Mouse (Mus musculus) heart, postnatal 0 days (tissue): ENCODE data around the gene Ndnf. TPM values are rescaled to one million over a fixed set of nuclear protein-coding genes. Genes with fewer than 3 reads are reported as not detected.

Source experiments
- ATAC-seq: fragments of 200-750 bp; cut with Nextera tagmentation; 2 replicates; pipeline ENCODE4 v1.8.0; 2017; ENCODE audit warnings: low read depth, moderate number of reproducible peaks, moderate library complexity; ENCODE audit not compliant: insufficient read depth
- DNase-seq: peaks from one replicate; pipeline ENCODE4 v3.0.0-alpha.2; 2016; ENCODE audit warnings: low spot score
- H3K27ac ChIP-seq: fragments of 300-500 bp; sonication (generic); 2 replicates; pipeline ENCODE4 v1.5.1; 2014; ENCODE audit warnings: low read depth, mild to moderate bottlenecking
- H3K27me3 ChIP-seq: fragments of 300-500 bp; sonication (generic); 2 replicates; pipeline ENCODE4 v1.6.1; 2014; ENCODE audit warnings: low read length, mixed read lengths; ENCODE audit not compliant: control insufficient read depth, insufficient read depth
- H3K36me3 ChIP-seq: fragments of 300-500 bp; sonication (generic); replicated peaks from 2 replicates; pipeline ENCODE4 v1.6.1; 2014; ENCODE audit warnings: low read length, mixed read lengths; ENCODE audit not compliant: control insufficient read depth, insufficient read depth
- H3K4me1 ChIP-seq: fragments of 300-500 bp; sonication (generic); 2 replicates; pipeline ENCODE4 v1.6.1; 2014; ENCODE audit warnings: antibody characterized with exemption; ENCODE audit not compliant: control insufficient read depth, insufficient read depth
- H3K4me2 ChIP-seq: fragments of 300-500 bp; sonication (generic); 2 replicates; pipeline ENCODE4 v1.6.1; 2014; ENCODE audit warnings: low read depth, mild to moderate bottlenecking, low read length, moderate library complexity
- H3K4me3 ChIP-seq: fragments of 300-500 bp; sonication (generic); 2 replicates; pipeline ENCODE4 v1.5.1; 2014; ENCODE audit warnings: low read depth, low read length
- H3K9ac ChIP-seq: fragments of 300-500 bp; sonication (generic); replicated peaks from 2 replicates; pipeline ENCODE4 v1.6.1; 2014; ENCODE audit warnings: low read depth, low read length, mixed read lengths
- H3K9me3 ChIP-seq: fragments of 300-500 bp; sonication (generic); replicated peaks from 2 replicates; pipeline ENCODE4 v1.6.1; 2016; ENCODE audit warnings: low read length; ENCODE audit not compliant: control insufficient read depth
- CTCF ChIP-seq: IDR thresholded peaks from 2 replicates; pipeline ENCODE4 v1.5.1; 2016; ENCODE audit warnings: antibody characterized with exemption, control low read depth, low read depth
- EP300 ChIP-seq: IDR thresholded peaks from 2 replicates; pipeline ENCODE4 v1.6.1; 2016; ENCODE audit warnings: antibody characterized with exemption, low read depth
- WGBS: fragments of 180-500 bp; shearing (Covaris S2); extraction: QIAGEN DNeasy Blood & Tissue Kit; methylation state at CpG from one replicate; pipeline ENCODE4 v1.1.7; 2014; 5-methylcytosine and 5-hydroxymethylcytosine counted together
- polyA plus RNA-seq: library from polyadenylated mRNA; unstranded; fragments of >200 nt; fragmentation: Nextera tagmentation; extraction: Ambion mirVana; gene quantifications from 2 replicates; pipeline ENCODE4 v1.2.1, GENCODE M21; 2015
- total RNA-seq: library from RNA; depleted of rRNA; stranded (reverse); fragments of >200 nt; gene quantifications from 2 replicates; pipeline ENCODE4 v1.2.3, GENCODE M21; 2014; ENCODE audit warnings: low replicate concordance

Ndnf gene
- total and polyA plus RNA-seq, 2 experiments from 2014 or later, result 2.3 to 4.2 TPM

- no peak overlapping the region for H3K27ac ChIP-seq
- H3K27me3 ChIP-seq, result no peaks in the 10 kb centered on the region
- no peak for ATAC-seq
These were observed 25.0 kb upstream of the Ndnf start for GRCm38 (mm10) chr6:65646408-65646807.

GRCm38 (mm10) chr6:65647731-65648130, 23.7 kb upstream of the Ndnf start:
- Histone ChIP-seq H3K9ac (no peak overlapping the region), H3K4me1 (no peaks in the 10 kb centered on the region), H3K36me3 (no peaks in the 10 kb centered on the region), H3K27me3 (no peaks in the 10 kb centered on the region), H3K4me2 (no peak overlapping the region; the same call in 1 of the 2 replicates), H3K27ac (no peak overlapping the region; the same call in 1 of the 2 replicates), H3K9me3 (no peaks in the 10 kb centered on the region), H3K4me3 (no peak overlapping the region)
- no peak for TF ChIP-seq CTCF
- no peak for TF ChIP-seq EP300
- 80% methylated on average over 6 of the region's 6 CpGs for WGBS
- DNase-seq (no peak), ATAC-seq (no peak)

More at GRCm38 (mm10) chr6:65646408-65646807, 25.0 kb upstream of the Ndnf start:
- no peaks in the 10 kb centered on the region for H3K36me3 ChIP-seq
- H3K4me3 ChIP-seq, result no peak overlapping the region
- H3K4me2 ChIP-seq, result no peak overlapping the region
- DNase-seq, result no peak
- no peaks in the 10 kb centered on the region for H3K4me1 ChIP-seq
- H3K9ac ChIP-seq, result no peak overlapping the region
- TF ChIP-seq CTCF (no peak), EP300 (no peak)
- no peaks in the 10 kb centered on the region for H3K9me3 ChIP-seq
- WGBS, result 61% methylated on average over 3 of the region's 3 CpGs

- Histone ChIP-seq H3K4me1 (no peaks in the 10 kb centered on the region), H3K9me3 (no peaks in the 10 kb centered on the region), H3K4me2 (no peak overlapping the region), H3K27ac (no peak overlapping the region), H3K36me3 (no peaks in the 10 kb centered on the region), H3K4me3 (no peak overlapping the region), H3K9ac (no peak overlapping the region), H3K27me3 (no peaks in the 10 kb centered on the region)
- TF ChIP-seq CTCF (peak; percentile 64), EP300 (no peak)
- WGBS, result 42% methylated on average over 4 of the region's 4 CpGs
- no peak for ATAC-seq
- peak; percentile 70 for DNase-seq
These were observed 20.0 kb upstream of the Ndnf start for GRCm38 (mm10) chr6:65651376-65651775.

GRCm38 (mm10) chr6:65661272-65661671, 10.1 kb upstream of the Ndnf start:
- 0 out of 2 replicates have a peak, but pooled peaks cover 11% of the 10 kb centered on the region for H3K4me1 ChIP-seq
- 77% methylated on average over 4 of the region's 4 CpGs for WGBS
- H3K36me3 ChIP-seq, result no peaks in the 10 kb centered on the region
- DNase-seq (no peak), ATAC-seq (no peak)
- H3K27me3 ChIP-seq, result no peaks in the 10 kb centered on the region
- TF ChIP-seq CTCF (no peak), EP300 (no peak)
- H3K27ac ChIP-seq, result no peak overlapping the region
- H3K4me2 ChIP-seq, result no peak overlapping the region
- H3K9ac ChIP-seq, result no peak overlapping the region
- no peak overlapping the region for H3K4me3 ChIP-seq
- H3K9me3 ChIP-seq, result no peaks in the 10 kb centered on the region

GRCm38 (mm10) chr6:65662050-65662449, 9.3 kb upstream of the Ndnf start:
- no peak overlapping the region for H3K9ac ChIP-seq
- H3K9me3 ChIP-seq, result no peaks in the 10 kb centered on the region
- no peak for DNase-seq
- no peak overlapping the region for H3K4me3 ChIP-seq
- TF ChIP-seq EP300 (no peak), CTCF (no peak)
- H3K4me2 ChIP-seq, result no peak overlapping the region
- no peaks in the 10 kb centered on the region for H3K27me3 ChIP-seq
- no peak for ATAC-seq
- WGBS, result 38% methylated on average over 2 of the region's 2 CpGs
- H3K4me1 ChIP-seq, result 0 out of 2 replicates have a peak, but pooled peaks cover 11% of the 10 kb centered on the region
- no peak overlapping the region for H3K27ac ChIP-seq
- H3K36me3 ChIP-seq, result no peaks in the 10 kb centered on the region

GRCm38 (mm10) chr6:65663990-65664389, 7.4 kb upstream of the Ndnf start:
- WGBS, result 30% methylated on average over 6 of the region's 6 CpGs
- Histone ChIP-seq H3K27ac (0 out of 2 replicates have a peak overlapping the region, but pooled peaks have one; percentile 15), H3K4me2 (no peak overlapping the region), H3K4me3 (no peak overlapping the region), H3K27me3 (no peaks in the 10 kb centered on the region), H3K4me1 (0 out of 2 replicates have a peak, but pooled peaks cover 11% of the 10 kb centered on the region), H3K36me3 (no peaks in the 10 kb centered on the region), H3K9me3 (no peaks in the 10 kb centered on the region), H3K9ac (no peak overlapping the region)
- peak; percentile 69 for DNase-seq
- no peak for TF ChIP-seq CTCF
- TF ChIP-seq EP300, result no peak
- ATAC-seq, result peak; percentile 69
